9 mouse cellular contexts compared by ENCODE assay signal in the genomic region with DNA sequence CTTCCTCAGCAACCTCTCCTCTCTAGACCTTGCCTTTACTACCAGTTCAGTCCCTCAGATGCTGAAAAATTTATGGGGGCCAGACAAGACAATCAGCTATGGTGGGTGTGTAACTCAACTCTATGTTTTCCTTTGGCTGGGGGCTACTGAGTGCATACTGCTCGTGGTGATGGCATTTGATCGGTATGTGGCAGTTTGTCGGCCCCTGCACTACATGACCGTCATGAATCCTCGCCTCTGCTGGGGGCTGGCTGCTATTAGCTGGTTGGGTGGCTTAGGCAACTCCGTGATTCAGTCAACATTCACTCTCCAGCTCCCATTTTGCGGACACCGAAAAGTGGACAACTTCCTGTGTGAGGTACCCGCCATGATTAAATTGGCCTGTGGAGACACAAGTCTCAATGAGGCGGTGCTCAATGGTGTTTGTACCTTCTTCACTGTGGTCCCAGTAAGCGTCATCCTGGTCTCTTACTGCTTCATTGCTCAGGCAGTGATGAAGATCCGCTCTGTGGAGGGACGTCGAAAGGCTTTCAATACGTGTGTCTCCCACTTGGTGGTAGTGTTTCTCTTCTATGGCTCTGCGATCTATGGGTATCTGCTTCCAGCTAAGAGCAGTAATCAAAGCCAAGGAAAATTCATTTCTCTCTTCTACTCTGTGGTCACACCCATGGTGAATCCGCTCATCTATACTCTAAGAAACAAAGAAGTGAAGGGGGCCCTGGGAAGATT. TPM values are rescaled to one million over a fixed set of nuclear protein-coding genes. Genes with fewer than 3 reads are reported as not detected.
DNase-seq lines count a peak whose midpoint lies in the region.
"Had no signal": no experiment of that assay in that cellular context is flagged by ENCODE, and none has a peak within 500 bp of the region (broad histone marks: within the 10 kb centered on the region; RNA-seq: fewer than 3 reads in every experiment).

No protein-coding gene starts in this region.

- DNase-seq in layer of hippocampus, postnatal 10 days (ENCODE audit: low spot score in 2 of 2), result peak; percentile 24 to 39
- DNase-seq in layer of hippocampus, adult 9-10 months (ENCODE audit: low spot score), result no peak
- peak; percentile 56 for DNase-seq in NIH3T3 (ENCODE audit: low read depth)
- DNase-seq in heart, postnatal 4 days, result peak; percentile 31
- peak; percentile 34 for DNase-seq in lung, postnatal 36 days
- DNase-seq in cerebellum, adult 9-11 months, result no peak
- DNase-seq in spleen, postnatal 14 days (ENCODE audit: low spot score in 2 of 2), result no peak
- DNase-seq in urinary bladder, postnatal 10 days (ENCODE audit: low spot score), result no peak

RNA-seq across cellular contexts. Expression of gene Zfp174, which starts 7.7 kb away (rescaled TPM):
- 1 to 10 TPM; 4.4 to 4.8 TPM for total RNA-seq in layer of hippocampus, postnatal 10 days (2021)
- 1 to 10 TPM in 1 of 2 experiments, under 1 TPM in 1; 0.81 to 1.2 TPM for total RNA-seq in heart, postnatal 4 days (2021)

RNA-seq across cellular contexts. Expression of gene Olfr15, which starts 8.6 kb away (rescaled TPM):
- total RNA-seq in layer of hippocampus, postnatal 10 days (2021), result not detected
- total RNA-seq in heart, postnatal 4 days (2021), result not detected
- total RNA-seq: left cerebral cortex, postnatal 25 days had no signal

RNA-seq across cellular contexts. Expression of gene Naa60, which starts 32.9 kb away (rescaled TPM):
- total RNA-seq in layer of hippocampus, postnatal 10 days (2021), result 100 to 1,000 TPM in 1 of 2 experiments, 10 to 100 TPM in 1; 95.0 to 107 TPM
- 10 to 100 TPM; 44.3 to 55.1 TPM for total RNA-seq in heart, postnatal 4 days (2021)

RNA-seq across cellular contexts. Expression of gene Zfp597, which starts 45.0 kb away (rescaled TPM):
- 10 to 100 TPM; 26.8 to 27.7 TPM for total RNA-seq in layer of hippocampus, postnatal 10 days (2021)
- total RNA-seq in heart, postnatal 4 days (2021), result 10 to 100 TPM; 12.4 to 15.5 TPM

RNA-seq across cellular contexts. Expression of gene Gm20695, which starts 45.1 kb away (rescaled TPM):
- under 1 TPM in 1 of 2 experiments, not detected in 1; 0.46 TPM for total RNA-seq in layer of hippocampus, postnatal 10 days (2021)
- 1 to 10 TPM in 1 of 2 experiments, not detected in 1; 1.4 TPM for total RNA-seq in heart, postnatal 4 days (2021)

Comparison
In these comparisons a context has a peak if more than half of its experiments do, and no peak if none do; other contexts are left out.
1. DNase-seq: peak in layer of hippocampus, postnatal 10 days (2 of 2), NIH3T3 (single experiment), heart, postnatal 4 days (single experiment) and lung, postnatal 36 days (single experiment); none in layer of hippocampus, adult 9-10 months (single experiment), cerebellum, adult 9-11 months (single experiment), spleen, postnatal 14 days (0 of 2) and urinary bladder, postnatal 10 days (single experiment).